Mouse (Mus musculus) heart, postnatal 25 days (tissue): ENCODE measurements around the gene Il4. TPM values are rescaled to one million over a fixed set of nuclear protein-coding genes. Genes with fewer than 3 reads are reported as not detected.
A peak's percentile ranks its signal among the peaks of the same experiment; 100 is the strongest.
"Not testable (repeated sequence)": the region's sequence is repeated elsewhere in the genome, so short reads cannot be mapped to it uniquely, and the experiment has no call there.

Source experiments
- DNase-seq: peaks from one replicate; pipeline ENCODE4 v3.0.0; 2022; ENCODE audit warnings: low spot score
- intact Hi-C: fragments of 180-260 bp; cut with DNase I; formaldehyde crosslinking; loops from one replicate; pipeline ENCODE4 v1.15.1; 2025
- total RNA-seq, 2 experiments: library from RNA; stranded (reverse); gene quantifications; 2 replicates each; pipeline ENCODE4 v1.2.3; 2021

Il4 gene
- total RNA-seq, 2 experiments from 2014 or later, result not detected

- no peak for DNase-seq
- intact Hi-C loops, result loop anchor here (5.0 to 10.0 kb wide), 3 partner anchors 53 to 154 kb away; partner anchors contain the start of gene Gm9837
These were observed 37.9 kb downstream of the Il4 start for GRCm38 (mm10) chr11:53580562-53580961.

- DNase-seq, result peak; percentile 89
- intact Hi-C loops, result no loop called here
These were observed 51.0 kb downstream of the Il4 start, which contains the start of gene Kif3a for GRCm38 (mm10) chr11:53567224-53568014. TSS of gene Kif3a (plus strand) at chr11:53567379.

GRCm38 (mm10) chr11:53566646-53567045 lies 51.8 kb downstream of the Il4 start:
- intact Hi-C loops, result no loop called here
- DNase-seq, result no peak

GRCm38 (mm10) chr11:53561986-53562385 lies 56.5 kb downstream of the Il4 start:
- intact Hi-C loops, result no loop called here
- no peak for DNase-seq

GRCm38 (mm10) chr11:53559980-53560379 lies 58.5 kb downstream of the Il4 start:
- DNase-seq, intact Hi-C loops: not testable (repeated sequence)

- DNase-seq, intact Hi-C loops: not testable (repeated sequence)
These were observed 60.5 kb downstream of the Il4 start for GRCm38 (mm10) chr11:53557992-53558391.

GRCm38 (mm10) chr11:53556529-53556928 lies 61.9 kb downstream of the Il4 start:
- not testable (repeated sequence) for DNase-seq

More at GRCm38 (mm10) chr11:53556529-53556928, 61.9 kb downstream of the Il4 start:
- intact Hi-C loops, result not testable (repeated sequence)

Other genes with a start within 250 kb of the Il4 start
- not detected for gene Leap2, start 195.5 kb downstream of the Il4 start, total RNA-seq
- gene Uqcrq, start 187.8 kb downstream of the Il4 start, total RNA-seq, result 1,000 to 10,000 TPM; 2,761 to 2,992 TPM
- under 1 TPM; 0.22 to 0.68 TPM for gene Gdf9, start 187.6 kb downstream of the Il4 start, total RNA-seq
- not detected for gene Gm10447, start 161.6 kb downstream of the Il4 start, total RNA-seq
- under 1 TPM; 0.49 to 0.59 TPM for gene Shroom1, start 161.5 kb downstream of the Il4 start, total RNA-seq
- not detected for gene Gm9837, start 148.2 kb downstream of the Il4 start, total RNA-seq
- not detected for gene Gm9945, start 138.5 kb downstream of the Il4 start, total RNA-seq
- gene Sowaha, start 138.4 kb downstream of the Il4 start, total RNA-seq, result under 1 TPM; 0.08 to 0.17 TPM
- gene Sept8, start 99.4 kb downstream of the Il4 start, total RNA-seq, result 10 to 100 TPM; 32.0 to 37.0 TPM
- gene Kif3a, start 51.3 kb downstream of the Il4 start, total RNA-seq, result 1 to 10 TPM; 7.6 to 9.6 TPM
- not detected for gene Il13, start 16.0 kb upstream of the Il4 start, total RNA-seq
- 1 to 10 TPM; 6.3 to 6.7 TPM for gene Rad50, start 88.7 kb upstream of the Il4 start, total RNA-seq
- gene Il5, start 102.1 kb upstream of the Il4 start, total RNA-seq, result not detected
- 10 to 100 TPM; 13.7 to 21.1 TPM for gene Irf1, start 151.3 kb upstream of the Il4 start, total RNA-seq
- under 1 TPM in 1 of 2 experiments, not detected in 1; 0.31 TPM for gene Gm17334, start 154.5 kb upstream of the Il4 start, total RNA-seq
- gene Gm12216, start 240.6 kb upstream of the Il4 start, total RNA-seq, result 1 to 10 TPM; 1.3 to 1.7 TPM